Mouse (Mus musculus): ENCODE results near the gene Ptpn13.

Gene Ptpn13

GRCm38 (mm10) chr5:103460903-103461302 lies 35.9 kb downstream of the Ptpn13 start:
- peak; percentile 30 for DNase-seq

GRCm38 (mm10) chr5:103463661-103464219 lies 38.7 kb downstream of the Ptpn13 start:
- DNase-seq: peak; percentile 89

GRCm38 (mm10) chr5:103464329-103464728 lies 39.3 kb downstream of the Ptpn13 start:
- DNase-seq: no peak

GRCm38 (mm10) chr5:103464771-103465170 lies 39.8 kb downstream of the Ptpn13 start:
- DNase-seq: peak; percentile 29

- peak; percentile 45 for DNase-seq
These were observed 47.7 kb downstream of the Ptpn13 start for GRCm38 (mm10) chr5:103472670-103473069.

GRCm38 (mm10) chr5:103473467-103474096 lies 48.6 kb downstream of the Ptpn13 start:
- DNase-seq: peak; percentile 41

GRCm38 (mm10) chr5:103474259-103474658 lies 49.3 kb downstream of the Ptpn13 start:
- DNase-seq: no peak

GRCm38 (mm10) chr5:103475503-103475902 lies 50.5 kb downstream of the Ptpn13 start:
- DNase-seq: peak; percentile 53

GRCm38 (mm10) chr5:103479503-103479902 lies 54.5 kb downstream of the Ptpn13 start:
- DNase-seq: peak; percentile 10

GRCm38 (mm10) chr5:103481222-103481621 lies 56.2 kb downstream of the Ptpn13 start:
- peak; percentile 28 for DNase-seq

GRCm38 (mm10) chr5:103487001-103487400 lies 62.0 kb downstream of the Ptpn13 start:
- DNase-seq: peak; percentile 73

- peak; percentile 49 for DNase-seq
These were observed 66.0 kb downstream of the Ptpn13 start for GRCm38 (mm10) chr5:103490964-103491363.

GRCm38 (mm10) chr5:103491788-103492187 lies 66.8 kb downstream of the Ptpn13 start:
- DNase-seq: no peak

- peak; percentile 73 for DNase-seq
These were observed 72.1 kb downstream of the Ptpn13 start for GRCm38 (mm10) chr5:103497061-103497460.

GRCm38 (mm10) chr5:103497480-103497879 lies 72.5 kb downstream of the Ptpn13 start:
- peak; percentile 23 for DNase-seq

GRCm38 (mm10) chr5:103499305-103499704 lies 74.3 kb downstream of the Ptpn13 start:
- DNase-seq: no peak

GRCm38 (mm10) chr5:103501076-103501475 lies 76.1 kb downstream of the Ptpn13 start:
- DNase-seq: no peak

- no peak for DNase-seq
These were observed 76.8 kb downstream of the Ptpn13 start for GRCm38 (mm10) chr5:103501839-103502238.

GRCm38 (mm10) chr5:103513162-103513561 lies 88.2 kb downstream of the Ptpn13 start:
- no peak for DNase-seq

GRCm38 (mm10) chr5:103514441-103514840 lies 89.4 kb downstream of the Ptpn13 start:
- DNase-seq: no peak

- DNase-seq: no peak
These were observed 90.9 kb downstream of the Ptpn13 start for GRCm38 (mm10) chr5:103515876-103516275.

GRCm38 (mm10) chr5:103516555-103516954 lies 91.6 kb downstream of the Ptpn13 start:
- DNase-seq: no peak

- DNase-seq: no peak
These were observed 92.6 kb downstream of the Ptpn13 start for GRCm38 (mm10) chr5:103517641-103518040.

GRCm38 (mm10) chr5:103518797-103519468 lies 93.9 kb downstream of the Ptpn13 start:
- peak; percentile 90 for DNase-seq
